Mouse (Mus musculus): ENCODE measurements around the gene Ccdc136. TPM values are rescaled to one million over a fixed set of nuclear protein-coding genes. Genes with fewer than 3 reads are reported as not detected.
"Not testable (repeated sequence)": the region's sequence is repeated elsewhere in the genome, so short reads cannot be mapped to it uniquely, and the experiment has no call there.

The Ccdc136 gene
- polyA plus RNA-seq, 1 experiment = 2.0 TPM

- DNase-seq (ENCODE audit: low read depth, low spot score) = not testable (repeated sequence)
- 72% methylated on average over 8 of the region's 8 CpGs for WGBS
Measured at GRCm38 (mm10) chr6:29391241-29391640, 4.9 kb upstream of the Ccdc136 start.

- no peak for DNase-seq (ENCODE audit: low read depth, low spot score)
- WGBS = 68% methylated on average over 4 of the region's 4 CpGs
Measured at GRCm38 (mm10) chr6:29391802-29392201, 4.3 kb upstream of the Ccdc136 start.

DNA sequence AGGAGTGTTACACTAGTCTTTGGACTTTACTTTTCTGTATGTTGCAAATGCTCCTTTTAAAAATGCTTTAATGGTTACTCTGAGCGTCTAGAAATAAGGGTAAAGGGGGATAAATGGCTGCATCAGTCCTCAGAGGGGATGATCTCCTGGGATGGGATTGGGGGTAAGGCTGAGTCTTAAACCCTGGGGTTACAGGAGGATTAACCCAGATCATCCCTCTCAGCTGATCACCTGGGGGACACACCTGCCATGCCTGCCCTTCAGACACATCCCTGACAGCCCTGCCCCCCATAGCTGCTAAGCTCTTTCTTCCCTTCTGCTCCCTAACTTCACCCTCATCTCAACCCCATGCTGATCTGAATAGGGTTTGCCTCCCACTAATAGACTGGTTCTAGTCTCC lies 1.8 kb upstream of the Ccdc136 start:
- WGBS = 71% methylated on average over 1 of the region's 1 CpGs
- DNase-seq (ENCODE audit: low read depth, low spot score) = no peak

- no peak for DNase-seq (ENCODE audit: low read depth, low spot score)
- WGBS = 12% methylated on average over 24 of the region's 24 CpGs
Measured at GRCm38 (mm10) chr6:29396714-29397540, 818 bp downstream of the Ccdc136 start.

- no peak for DNase-seq (ENCODE audit: low read depth, low spot score)
- WGBS = 44% methylated on average over 6 of the region's 6 CpGs
Measured at GRCm38 (mm10) chr6:29397575-29397974, 1.5 kb downstream of the Ccdc136 start.

GRCm38 (mm10) chr6:29399851-29400250 lies 3.7 kb downstream of the Ccdc136 start:
- no peak for DNase-seq (ENCODE audit: low read depth, low spot score)
- WGBS = 83% methylated on average over 4 of the region's 4 CpGs

- DNase-seq (ENCODE audit: low read depth, low spot score) = no peak
- WGBS = 16% methylated on average over 34 of the region's 34 CpGs
Measured at GRCm38 (mm10) chr6:29402693-29403342, 6.7 kb downstream of the Ccdc136 start.

DNA sequence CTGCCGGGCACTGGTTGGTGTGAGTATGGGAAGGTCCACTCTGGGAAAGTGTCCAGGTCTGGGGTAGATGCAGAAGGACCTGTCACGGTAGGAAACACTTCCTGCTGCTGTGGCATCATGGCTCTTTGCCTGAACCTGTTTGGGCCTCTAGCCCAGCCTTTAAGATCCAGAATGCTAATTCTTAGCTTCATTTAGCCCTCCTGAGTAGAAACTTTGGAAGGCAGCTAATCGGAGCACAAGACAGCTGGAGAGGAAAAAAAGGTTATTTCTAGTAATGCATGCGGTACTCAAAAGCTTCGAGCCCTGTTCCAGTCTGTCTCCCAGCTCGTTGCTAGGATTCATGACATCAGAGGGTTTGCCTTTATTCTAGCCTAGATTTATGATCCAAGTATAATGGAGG lies 10.3 kb downstream of the Ccdc136 start:
- no peak for DNase-seq (ENCODE audit: low read depth, low spot score)
- 53% methylated on average over 6 of the region's 6 CpGs for WGBS

DNA sequence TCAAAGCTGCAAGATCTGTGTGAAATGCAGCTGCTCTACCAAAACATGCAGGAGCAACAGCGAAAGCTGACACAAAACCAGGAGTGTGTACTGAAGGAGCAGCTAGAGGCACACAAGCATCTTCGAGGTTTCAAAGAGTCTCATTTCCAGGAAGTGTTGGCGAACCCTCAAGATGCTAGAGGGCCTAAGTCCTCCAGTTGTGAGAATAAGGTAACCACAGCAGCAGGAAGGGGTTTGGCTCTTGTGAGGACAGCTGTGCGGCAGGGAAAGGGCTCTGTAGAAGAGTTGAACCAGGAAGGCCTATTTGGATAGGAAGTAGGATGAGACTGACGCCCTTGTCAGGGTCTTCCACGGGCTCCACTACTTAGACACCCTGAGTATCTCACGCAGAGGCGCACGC lies 19.3 kb downstream of the Ccdc136 start:
- no peak for DNase-seq (ENCODE audit: low read depth, low spot score)
- 75% methylated on average over 9 of the region's 9 CpGs for WGBS

DNA sequence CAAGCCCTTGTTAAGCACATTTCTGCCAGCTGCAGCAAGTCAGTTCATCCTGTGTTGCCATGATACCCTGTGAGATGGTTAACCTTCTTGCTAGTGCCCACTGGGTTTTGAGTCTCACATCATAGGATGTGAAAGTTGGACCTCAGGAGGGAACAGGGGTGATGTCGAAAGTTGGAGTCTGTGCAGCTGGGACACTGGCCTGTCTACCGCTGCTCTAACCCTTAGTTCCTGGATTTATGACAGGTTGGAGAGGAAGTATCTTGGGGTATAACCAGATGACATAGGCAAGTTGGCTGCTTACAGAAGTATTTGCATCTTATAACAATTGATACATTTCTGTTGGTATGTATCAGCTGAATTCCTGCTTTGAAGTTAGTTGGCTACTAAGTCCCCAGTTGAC lies 24.5 kb downstream of the Ccdc136 start:
- 68% methylated on average over 2 of the region's 2 CpGs for WGBS
- DNase-seq (ENCODE audit: low read depth, low spot score) = no peak

GRCm38 (mm10) chr6:29425118-29425517 lies 29.0 kb downstream of the Ccdc136 start:
- WGBS = 89% methylated on average over 8 of the region's 8 CpGs
- no peak for DNase-seq (ENCODE audit: low read depth, low spot score)

- DNase-seq (ENCODE audit: low read depth, low spot score) = no peak
- WGBS = 55% methylated on average over 6 of the region's 6 CpGs
Measured at GRCm38 (mm10) chr6:29426331-29426730, 30.2 kb downstream of the Ccdc136 start.

GRCm38 (mm10) chr6:29428171-29428570 lies 32.1 kb downstream of the Ccdc136 start:
- DNase-seq (ENCODE audit: low read depth, low spot score) = no peak
- WGBS = 61% methylated on average over 4 of the region's 4 CpGs

DNA sequence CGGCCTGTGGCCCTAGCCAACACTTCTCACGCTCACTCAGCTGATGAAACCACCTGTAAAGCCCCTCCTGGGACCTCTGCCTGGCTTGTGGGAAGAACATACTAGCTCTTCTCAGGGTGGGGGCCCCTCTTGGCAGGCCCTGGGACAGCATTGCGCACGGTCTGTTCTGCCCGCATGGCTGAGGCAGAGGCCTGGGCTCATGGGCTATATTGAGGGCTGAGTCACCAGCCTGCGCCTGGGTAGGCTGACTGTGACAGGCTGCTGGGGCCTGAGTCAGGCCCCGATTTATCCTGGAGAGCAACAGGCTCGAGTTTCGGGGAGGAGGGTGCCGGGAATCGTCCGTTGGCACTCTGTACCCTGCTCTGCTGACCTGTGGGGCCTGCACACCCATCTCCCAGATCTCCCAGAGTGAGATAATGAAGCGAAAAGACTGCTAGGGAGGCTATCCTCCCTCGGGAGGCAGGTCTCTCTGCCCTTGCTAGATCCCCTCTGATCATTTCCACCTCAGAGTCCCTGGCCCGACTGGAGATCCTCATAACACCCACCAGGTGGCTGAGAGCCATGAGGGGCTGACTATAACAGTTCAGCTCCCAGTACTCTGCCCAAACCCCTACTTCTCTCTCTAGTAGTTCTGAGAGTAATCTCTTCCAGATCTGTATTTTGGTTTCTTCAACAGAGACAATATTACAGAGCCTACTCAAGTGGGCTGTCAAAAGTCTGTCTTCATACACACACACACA lies 34.7 kb downstream of the Ccdc136 start:
- no peak for DNase-seq (ENCODE audit: low read depth, low spot score)
- WGBS = 54% methylated on average over 15 of the region's 15 CpGs

- DNase-seq (ENCODE audit: low read depth, low spot score) = no peak
- 63% methylated on average over 5 of the region's 5 CpGs for WGBS
Measured at GRCm38 (mm10) chr6:29431473-29431872, 35.4 kb downstream of the Ccdc136 start.

- 56% methylated on average over 3 of the region's 3 CpGs for WGBS
- no peak for DNase-seq (ENCODE audit: low read depth, low spot score)
Measured at GRCm38 (mm10) chr6:29432156-29432555, 36.0 kb downstream of the Ccdc136 start.

DNA sequence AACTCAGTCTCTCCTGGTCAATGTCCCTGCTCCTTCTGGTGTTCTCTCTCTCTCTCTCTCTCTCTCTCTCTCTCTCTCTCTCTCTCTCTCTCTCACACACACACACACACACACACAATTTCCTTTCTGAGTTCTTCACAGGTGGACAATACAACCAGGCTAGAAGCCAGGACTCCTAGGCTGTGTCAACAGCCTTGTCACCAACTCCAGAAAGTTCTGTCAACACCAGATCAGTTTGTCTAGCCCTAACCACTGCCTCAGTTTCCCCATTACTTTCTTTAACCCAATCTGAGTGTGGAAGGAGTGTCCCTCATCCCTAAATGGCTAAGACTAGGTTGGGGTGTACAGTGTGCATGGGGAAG lies 36.5 kb downstream of the Ccdc136 start:
- no peak for DNase-seq (ENCODE audit: low read depth, low spot score)

- WGBS = 2% methylated on average over 67 of the region's 77 CpGs
- no peak for DNase-seq (ENCODE audit: low read depth, low spot score)
Measured at GRCm38 (mm10) chr6:29433038-29433803, 37.1 kb downstream of the Ccdc136 start, which contains the start of gene Flnc. Gene Flnc (plus strand): TSS chr6:29433256.

DNA sequence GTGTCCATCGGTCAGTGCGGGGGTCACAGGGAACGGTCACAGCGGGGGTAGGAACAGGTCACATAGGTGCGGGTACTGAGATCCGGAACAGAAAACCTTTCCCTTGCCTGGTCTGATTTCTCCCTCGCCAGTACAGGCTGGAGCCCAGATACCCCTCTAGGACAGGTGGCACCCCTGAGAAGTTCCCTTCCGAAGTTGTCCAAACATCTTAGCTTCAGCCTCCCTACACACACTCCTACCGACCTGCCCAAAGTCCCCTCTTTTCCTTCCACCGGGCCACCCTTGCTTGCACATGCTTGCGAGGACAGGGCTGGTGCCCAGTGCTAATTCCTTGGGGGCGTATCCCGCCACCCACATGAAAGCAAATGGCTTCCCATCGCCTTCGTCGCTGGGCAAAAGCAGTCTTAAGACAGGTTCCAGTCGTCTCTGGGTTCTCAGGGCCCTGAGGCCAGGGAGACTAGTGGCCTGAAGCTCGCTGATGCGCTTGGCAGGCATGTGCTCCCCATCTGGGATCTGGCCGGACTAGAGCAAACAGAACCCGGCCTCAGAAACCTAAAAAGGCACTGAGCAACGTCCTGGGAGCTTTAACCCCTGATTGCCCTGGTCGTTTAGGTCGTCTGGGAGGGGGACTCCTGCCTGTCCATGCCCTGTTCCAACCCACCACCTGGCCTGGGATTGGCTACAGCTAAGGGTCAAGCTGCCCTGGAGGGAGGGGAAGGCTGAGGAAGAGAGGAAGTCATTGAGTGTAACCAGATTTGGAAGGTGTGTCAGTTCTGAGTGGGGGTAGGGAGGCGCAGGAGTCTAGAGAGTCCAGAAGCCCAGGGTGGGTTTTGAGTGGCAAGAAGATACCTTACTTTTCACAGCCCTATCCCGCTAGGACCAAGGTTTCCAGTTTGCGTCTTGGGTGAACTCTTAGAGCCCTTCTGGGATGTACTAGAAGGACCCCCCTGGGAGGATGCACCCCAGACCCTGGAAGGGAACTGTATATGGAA lies 38.0 kb downstream of the Ccdc136 start:
- WGBS = 11% methylated on average over 27 of the region's 27 CpGs
- no peak for DNase-seq (ENCODE audit: low read depth, low spot score)

Measured in large intestine, adult 2 months (tissue).